Mouse (Mus musculus) MEL (cell line): ENCODE data around the gene Slc39a11.

Experiments used
- EP300 ChIP-seq, 2 experiments: IDR thresholded peaks; 2 replicates each; pipeline ENCODE4 v1.6.1; 2011; ENCODE audit warnings: improper control_type of control experiment in 2 of 2, low read length in 2 of 2, low read depth in 1 of 2, mild to moderate bottlenecking in 1 of 2
- TCF12 ChIP-seq: IDR thresholded peaks from 2 replicates; pipeline ENCODE4 v1.6.1; 2014; ENCODE audit warnings: low read depth, mild to moderate bottlenecking, inconsistent platforms, low read length, improper control_type of control experiment, moderate library complexity

DNA sequence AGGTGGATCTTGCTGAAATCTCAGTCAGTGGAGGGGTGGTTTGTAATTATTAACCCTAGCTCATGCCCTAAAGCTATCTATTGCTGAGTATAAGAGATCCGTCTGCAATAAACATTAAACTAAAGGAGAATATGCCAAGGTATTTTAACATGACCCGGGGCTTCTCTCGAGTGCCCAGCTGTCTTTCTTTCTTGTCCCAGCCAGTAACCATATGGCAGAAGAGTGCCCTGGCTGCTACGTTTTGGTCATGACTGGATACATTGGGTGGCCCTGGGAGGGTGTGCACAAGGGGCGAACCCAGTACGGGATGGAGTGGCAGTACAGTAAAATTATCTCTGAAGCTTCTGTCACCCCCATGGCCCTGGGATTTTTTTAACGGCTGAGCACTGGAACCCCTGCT is 385.9 kb downstream of the Slc39a11 start:
- TF ChIP-seq EP300 (IDR thresholded peaks at IDR 0.05; ENCODE audit: low read depth in 1 of 2, low read length in 2 of 2): no peak
- TF ChIP-seq TCF12: no peak
